8 mouse cellular contexts compared by ENCODE assay signal in genomic region chr17:36892362-36892761, GRCm38 (mm10). TPM values are rescaled to one million over a fixed set of nuclear protein-coding genes. Genes with fewer than 3 reads are reported as not detected.
DNase-seq lines count a peak whose midpoint lies in the region; ATAC-seq and TF ChIP-seq lines count a peak whose summit lies in the region.

No protein-coding gene starts in this region.

- no peaks in the 10 kb centered on the region for H3K4me1 ChIP-seq in kidney, embryonic 15.5 days
- H3K4me1 ChIP-seq in MEL (ENCODE audit: control insufficient read depth in 1 of 2, insufficient read depth in 2 of 2, low read length in 2 of 2), result peaks cover 0 to 12% of the 10 kb centered on the region in 2 experiments; a peak in 2 of 4 replicates
- H3K4me1 ChIP-seq in hindbrain, embryonic 15.5 days (replicated peaks), result no peaks in the 10 kb centered on the region
- H3K4me1 ChIP-seq in liver, embryonic 14.5 days (replicated peaks; ENCODE audit: control insufficient read depth in 2 of 2, insufficient read depth in 2 of 2, low read length in 1 of 2), result no peaks in the 10 kb centered on the region
- no peaks in the 10 kb centered on the region for H3K4me1 ChIP-seq in neural tube, embryonic 14.5 days (ENCODE audit: control insufficient read depth, insufficient read depth, low read length)

- peak; percentile 61 to 81 (median 64) for TF ChIP-seq CTCF in MEL (IDR thresholded peaks at IDR 0.05 in 2 of 3, conservative IDR thresholded peaks at IDR 0.05 in 1 of 3; ENCODE audit: control insufficient read depth in 1 of 3, insufficient read depth in 1 of 3, low read depth in 2 of 3, low read length in 3 of 3, poor library complexity in 1 of 3, severe bottlenecking in 1 of 3)
- TF ChIP-seq CTCF in liver, embryonic 14.5 days (IDR thresholded peaks at IDR 0.05; ENCODE audit: low read depth), result peak; percentile 79

- TF ChIP-seq RAD21 in MEL (IDR thresholded peaks at IDR 0.05; ENCODE audit: low read depth, low read length), result peak; percentile 75

- no peaks in the 10 kb centered on the region for H3K9me3 ChIP-seq in kidney, embryonic 15.5 days (replicated peaks)
- no peaks in the 10 kb centered on the region for H3K9me3 ChIP-seq in MEL (replicated peaks; ENCODE audit: insufficient read depth, low read length)
- H3K9me3 ChIP-seq in hindbrain, embryonic 15.5 days, result no peaks in the 10 kb centered on the region
- no peaks in the 10 kb centered on the region for H3K9me3 ChIP-seq in liver, embryonic 14.5 days (ENCODE audit: control insufficient read depth, low read length)
- H3K9me3 ChIP-seq in neural tube, embryonic 14.5 days (ENCODE audit: control insufficient read depth, low read length), result no peaks in the 10 kb centered on the region

- peak; percentile 11 for DNase-seq in kidney, adult 18-20 months
- peak; percentile 76 for DNase-seq in MEL (ENCODE audit: low read depth, low spot score)
- peak; percentile 14 for DNase-seq in cerebellum, adult 9-10 months
- no peak for DNase-seq in liver, embryonic 14.5 days (ENCODE audit: low read depth in 3 of 3, low spot score in 3 of 3)
- no peak for DNase-seq in gastrocnemius, postnatal 25 days

- WGBS in kidney, embryonic 15.5 days, result 10% methylated on average over 2 of the region's 2 CpGs
- WGBS in hindbrain, embryonic 15.5 days, result 12% methylated on average over 2 of the region's 2 CpGs
- WGBS in liver, embryonic 14.5 days (ENCODE audit: insufficient replicate concordance), result 6% methylated on average over 2 of the region's 2 CpGs
- 12% methylated on average over 2 of the region's 2 CpGs for WGBS in neural tube, embryonic 14.5 days

- no peaks in the 10 kb centered on the region for H3K36me3 ChIP-seq in kidney, embryonic 15.5 days
- peaks cover 0 to 14% of the 10 kb centered on the region in 2 experiments; a peak in 2 of 4 replicates for H3K36me3 ChIP-seq in MEL (ENCODE audit: control insufficient read depth in 1 of 2, insufficient read depth in 2 of 2, low read length in 2 of 2)
- H3K36me3 ChIP-seq in hindbrain, embryonic 15.5 days, result no peaks in the 10 kb centered on the region
- no peaks in the 10 kb centered on the region for H3K36me3 ChIP-seq in liver, embryonic 14.5 days (replicated peaks; ENCODE audit: control insufficient read depth, insufficient read depth, low read depth)
- no peaks in the 10 kb centered on the region for H3K36me3 ChIP-seq in neural tube, embryonic 14.5 days (ENCODE audit: control insufficient read depth, insufficient read depth, low read length)

- no peak for TF ChIP-seq POLR2A in MEL (IDR thresholded peaks at IDR 0.05; ENCODE audit: control insufficient read depth in 1 of 2, insufficient read depth in 1 of 2, low read depth in 1 of 2, low read length in 2 of 2, poor library complexity in 1 of 2)

- no peak overlapping the region for H3K4me2 ChIP-seq in kidney, embryonic 15.5 days
- H3K4me2 ChIP-seq in hindbrain, embryonic 15.5 days, result no peak overlapping the region
- no peak overlapping the region for H3K4me2 ChIP-seq in liver, embryonic 14.5 days (ENCODE audit: low read depth)
- no peak overlapping the region for H3K4me2 ChIP-seq in neural tube, embryonic 14.5 days (ENCODE audit: low read depth, low read length)

- TF ChIP-seq EP300 in MEL (IDR thresholded peaks at IDR 0.05; ENCODE audit: low read depth in 1 of 2, low read length in 2 of 2), result no peak
- no peak for TF ChIP-seq EP300 in liver, embryonic 14.5 days (IDR thresholded peaks at IDR 0.05; ENCODE audit: low read depth)

- no peak for ATAC-seq in kidney, embryonic 15.5 days (replicated peaks; ENCODE audit: low FRiP score)
- ATAC-seq in hindbrain, embryonic 15.5 days (ENCODE audit: low FRiP score, low read depth), result peak; percentile 68
- no peak for ATAC-seq in liver, embryonic 14.5 days (ENCODE audit: insufficient read depth)
- 0 out of 2 replicates have a peak, but pooled peaks have one; percentile 66 for ATAC-seq in neural tube, embryonic 14.5 days (ENCODE audit: low read depth)

- H3K4me3 ChIP-seq in kidney, embryonic 15.5 days (replicated peaks), result no peak overlapping the region
- H3K4me3 ChIP-seq in MEL (ENCODE audit: control insufficient read depth in 1 of 2, insufficient read depth in 1 of 2, low read depth in 2 of 2, low read length in 2 of 2), result no peak overlapping the region
- H3K4me3 ChIP-seq in hindbrain, embryonic 15.5 days, result no peak overlapping the region
- H3K4me3 ChIP-seq in liver, embryonic 14.5 days (ENCODE audit: insufficient read depth in 1 of 2, low read depth in 2 of 2, low read length in 2 of 2), result no peak overlapping the region
- H3K4me3 ChIP-seq in neural tube, embryonic 14.5 days (ENCODE audit: low read depth, low read length), result no peak overlapping the region

- no peaks in the 10 kb centered on the region for H3K79me2 ChIP-seq in MEL (ENCODE audit: control insufficient read depth, insufficient read depth, low read length, poor library complexity)

- H3K9ac ChIP-seq in kidney, embryonic 15.5 days, result no peak overlapping the region
- no peak overlapping the region for H3K9ac ChIP-seq in MEL (ENCODE audit: control insufficient read depth, low read depth, low read length, poor library complexity, severe bottlenecking)
- no peak overlapping the region for H3K9ac ChIP-seq in hindbrain, embryonic 15.5 days
- H3K9ac ChIP-seq in liver, embryonic 14.5 days (replicated peaks), result no peak overlapping the region
- H3K9ac ChIP-seq in neural tube, embryonic 14.5 days (replicated peaks; ENCODE audit: low read depth, low read length), result no peak overlapping the region

- H3K27me3 ChIP-seq in kidney, embryonic 15.5 days, result peaks cover 15% of the 10 kb centered on the region
- H3K27me3 ChIP-seq in MEL (ENCODE audit: control insufficient read depth in 1 of 2, insufficient read depth in 2 of 2, low read length in 2 of 2), result peaks cover 0 to 1% of the 10 kb centered on the region in 2 experiments; a peak in 3 of 4 replicates
- H3K27me3 ChIP-seq in hindbrain, embryonic 15.5 days, result no peaks in the 10 kb centered on the region
- no peaks in the 10 kb centered on the region; the same call in 1 of the 2 replicates for H3K27me3 ChIP-seq in liver, embryonic 14.5 days (ENCODE audit: control insufficient read depth, insufficient read depth, low read length)
- no peaks in the 10 kb centered on the region for H3K27me3 ChIP-seq in neural tube, embryonic 14.5 days (ENCODE audit: control insufficient read depth, insufficient read depth, low read length)

- H3K27ac ChIP-seq in kidney, embryonic 15.5 days, result no peak overlapping the region
- no peak overlapping the region for H3K27ac ChIP-seq in MEL (ENCODE audit: control insufficient read depth, low read depth, low read length)
- no peak overlapping the region for H3K27ac ChIP-seq in hindbrain, embryonic 15.5 days (replicated peaks)
- no peak overlapping the region for H3K27ac ChIP-seq in liver, embryonic 14.5 days
- no peak overlapping the region for H3K27ac ChIP-seq in neural tube, embryonic 14.5 days (ENCODE audit: low read depth, low read length)

RNA-seq across cellular contexts. Expression of gene Trim40, which starts 2.4 kb away (rescaled TPM):
- not detected in 2 replicates for polyA plus RNA-seq in kidney, embryonic 15.5 days (2015; fragmentation: Nextera tagmentation; extraction: Ambion mirVana)
- 0.04 TPM in 1 of 2 replicates, not detected in the other for total RNA-seq in MEL (2012; rRNA removed)
- under 1 TPM in 1 of 2 experiments, not detected in 1; 0.04 TPM for polyA plus RNA-seq in MEL (2012; ENCODE audit: insufficient read depth in 1 of 2, insufficient read length in 2 of 2, low read depth in 1 of 2, low replicate concordance in 2 of 2, missing spikeins in 1 of 2)
- polyA plus RNA-seq in hindbrain, embryonic 15.5 days (2015; fragmentation: Nextera tagmentation; extraction: Ambion mirVana), result 0.06 and 0.14 TPM in 2 replicates
- not detected in 2 replicates for polyA plus RNA-seq in liver, embryonic 14.5 days (2012; rRNA removed)
- polyA plus RNA-seq in liver, embryonic 14.5 days (2014; fragmentation: Nextera tagmentation; extraction: Ambion mirVana), result not detected in 2 replicates
- not detected in 2 replicates for polyA plus RNA-seq in neural tube, embryonic 14.5 days (2014; fragmentation: Nextera tagmentation; extraction: Ambion mirVana)
- not detected for total RNA-seq in gastrocnemius, postnatal 25 days (2021)

RNA-seq across cellular contexts. Expression of gene Trim31, which starts 5.6 kb away (rescaled TPM):
- polyA plus RNA-seq in kidney, embryonic 15.5 days (2015; fragmentation: Nextera tagmentation; extraction: Ambion mirVana), result 0.35 TPM in 1 of 2 replicates, not detected in the other
- not detected in 2 replicates for total RNA-seq in MEL (2012; rRNA removed)
- polyA plus RNA-seq in MEL (2012; ENCODE audit: insufficient read depth in 1 of 2, insufficient read length in 2 of 2, low read depth in 1 of 2, low replicate concordance in 2 of 2, missing spikeins in 1 of 2), result not detected
- polyA plus RNA-seq in hindbrain, embryonic 15.5 days (2015; fragmentation: Nextera tagmentation; extraction: Ambion mirVana), result not detected in 2 replicates
- 0.03 TPM in 1 of 2 replicates, not detected in the other for polyA plus RNA-seq in liver, embryonic 14.5 days (2012; rRNA removed)
- not detected in 2 replicates for polyA plus RNA-seq in liver, embryonic 14.5 days (2014; fragmentation: Nextera tagmentation; extraction: Ambion mirVana)
- not detected in 2 replicates for polyA plus RNA-seq in neural tube, embryonic 14.5 days (2014; fragmentation: Nextera tagmentation; extraction: Ambion mirVana)
- not detected for total RNA-seq in gastrocnemius, postnatal 25 days (2021)

RNA-seq across cellular contexts. Expression of gene Trim10, which starts 23.0 kb away (rescaled TPM):
- 3.1 and 6.0 TPM in 2 replicates for polyA plus RNA-seq in kidney, embryonic 15.5 days (2015; fragmentation: Nextera tagmentation; extraction: Ambion mirVana)
- 20.6 and 30.2 TPM in 2 replicates for total RNA-seq in MEL (2012; rRNA removed)
- polyA plus RNA-seq in MEL (2012; ENCODE audit: insufficient read depth in 1 of 2, insufficient read length in 2 of 2, low read depth in 1 of 2, low replicate concordance in 2 of 2, missing spikeins in 1 of 2), result 10 to 100 TPM in 1 of 2 experiments, not detected in 1; 30.4 TPM
- polyA plus RNA-seq in hindbrain, embryonic 15.5 days (2015; fragmentation: Nextera tagmentation; extraction: Ambion mirVana), result 1.4 and 1.7 TPM in 2 replicates
- 82.4 and 114 TPM in 2 replicates for polyA plus RNA-seq in liver, embryonic 14.5 days (2012; rRNA removed)
- 251 and 278 TPM in 2 replicates for polyA plus RNA-seq in liver, embryonic 14.5 days (2014; fragmentation: Nextera tagmentation; extraction: Ambion mirVana)
- 1.1 and 1.3 TPM in 2 replicates for polyA plus RNA-seq in neural tube, embryonic 14.5 days (2014; fragmentation: Nextera tagmentation; extraction: Ambion mirVana)
- under 1 TPM in 1 of 2 experiments, not detected in 1; 0.16 TPM for total RNA-seq in gastrocnemius, postnatal 25 days (2021)

RNA-seq across cellular contexts. Expression of gene Trim15, which starts 25.4 kb away (rescaled TPM):
- polyA plus RNA-seq in kidney, embryonic 15.5 days (2015; fragmentation: Nextera tagmentation; extraction: Ambion mirVana), result 0.17 and 0.22 TPM in 2 replicates
- total RNA-seq in MEL (2012; rRNA removed), result not detected in 2 replicates
- under 1 TPM in 1 of 2 experiments, not detected in 1; 0.07 TPM for polyA plus RNA-seq in MEL (2012; ENCODE audit: insufficient read depth in 1 of 2, insufficient read length in 2 of 2, low read depth in 1 of 2, low replicate concordance in 2 of 2, missing spikeins in 1 of 2)
- 0.64 and 0.83 TPM in 2 replicates for polyA plus RNA-seq in hindbrain, embryonic 15.5 days (2015; fragmentation: Nextera tagmentation; extraction: Ambion mirVana)
- polyA plus RNA-seq in liver, embryonic 14.5 days (2012; rRNA removed), result 0.15 and 0.26 TPM in 2 replicates
- 0.20 and 0.32 TPM in 2 replicates for polyA plus RNA-seq in liver, embryonic 14.5 days (2014; fragmentation: Nextera tagmentation; extraction: Ambion mirVana)
- polyA plus RNA-seq in neural tube, embryonic 14.5 days (2014; fragmentation: Nextera tagmentation; extraction: Ambion mirVana), result 0.25 and 0.90 TPM in 2 replicates
- not detected for total RNA-seq in gastrocnemius, postnatal 25 days (2021)

RNA-seq across cellular contexts. Expression of gene Rnf39, which starts 50.4 kb away (rescaled TPM):
- 0.13 and 0.53 TPM in 2 replicates for polyA plus RNA-seq in kidney, embryonic 15.5 days (2015; fragmentation: Nextera tagmentation; extraction: Ambion mirVana)
- not detected in 2 replicates for total RNA-seq in MEL (2012; rRNA removed)
- polyA plus RNA-seq in MEL (2012; ENCODE audit: insufficient read depth in 1 of 2, insufficient read length in 2 of 2, low read depth in 1 of 2, low replicate concordance in 2 of 2, missing spikeins in 1 of 2), result under 1 TPM in 1 of 2 experiments, not detected in 1; 0.18 TPM
- 1.5 and 1.7 TPM in 2 replicates for polyA plus RNA-seq in hindbrain, embryonic 15.5 days (2015; fragmentation: Nextera tagmentation; extraction: Ambion mirVana)
- polyA plus RNA-seq in liver, embryonic 14.5 days (2012; rRNA removed), result 0.02 TPM in 2 replicates
- not detected in 2 replicates for polyA plus RNA-seq in liver, embryonic 14.5 days (2014; fragmentation: Nextera tagmentation; extraction: Ambion mirVana)
- 1.0 and 2.0 TPM in 2 replicates for polyA plus RNA-seq in neural tube, embryonic 14.5 days (2014; fragmentation: Nextera tagmentation; extraction: Ambion mirVana)
- total RNA-seq in gastrocnemius, postnatal 25 days (2021), result under 1 TPM in 1 of 2 experiments, not detected in 1; 0.38 TPM

Comparison
In these comparisons a context has a peak if more than half of its experiments do, and no peak if none do; other contexts are left out.
1. DNase-seq: peak in kidney, adult 18-20 months (single experiment), MEL (single experiment) and cerebellum, adult 9-10 months (single experiment); none in liver, embryonic 14.5 days (0 of 3) and gastrocnemius, postnatal 25 days (single experiment).
2. ATAC-seq: peak in hindbrain, embryonic 15.5 days (single experiment) and neural tube, embryonic 14.5 days (single experiment); none in kidney, embryonic 15.5 days (single experiment) and liver, embryonic 14.5 days (single experiment).